Mouse (Mus musculus): Measurements from ENCODE around the gene Ppp5c. TPM values are rescaled to one million over a fixed set of nuclear protein-coding genes. Genes with fewer than 3 reads are reported as not detected.

Gene Ppp5c
- total RNA-seq, 2 experiments from 2014 or later: 64.8 to 65.8 TPM

- H3K4me3 ChIP-seq: no peak overlapping the region
- peak overlapping the region; percentile 66 for H3K27ac ChIP-seq
- intact Hi-C loops (cut with DNase I): loop anchor here (2.0 kb wide), 1 partner anchor 63 kb away; no protein-coding TSS in a partner anchor
- DNase-seq: no peak
- TF ChIP-seq CTCF (IDR thresholded peaks at IDR 0.05): no peak
Observed at GRCm38 (mm10) chr7:17003230-17003960, 24.3 kb downstream of the Ppp5c start.

- TF ChIP-seq CTCF (IDR thresholded peaks at IDR 0.05): peak; percentile 77
- Histone ChIP-seq H3K27ac (peak overlapping the region; percentile 66), H3K4me3 (no peak overlapping the region)
- intact Hi-C loops (cut with DNase I): loop anchor here (1.0 to 2.0 kb wide), 4 partner anchors 49 to 71 kb away; no protein-coding TSS in a partner anchor
- peak; percentile 84 for DNase-seq
Observed at GRCm38 (mm10) chr7:17002375-17003195, 25.1 kb downstream of the Ppp5c start.

- intact Hi-C loops (cut with DNase I): loop anchor here (1.0 kb wide), 2 partner anchors 48 to 66 kb away; no protein-coding TSS in a partner anchor
- TF ChIP-seq CTCF (IDR thresholded peaks at IDR 0.05): peak; percentile 100
- H3K27ac ChIP-seq: no peak overlapping the region
- DNase-seq: peak; percentile 85
- no peak overlapping the region for H3K4me3 ChIP-seq
Observed at GRCm38 (mm10) chr7:16999650-17000049, 28.1 kb downstream of the Ppp5c start.

- DNase-seq: no peak
- Histone ChIP-seq H3K27ac (no peak overlapping the region), H3K4me3 (no peak overlapping the region)
- TF ChIP-seq CTCF (IDR thresholded peaks at IDR 0.05): no peak
- intact Hi-C loops (cut with DNase I): loop anchor here (1.0 kb wide), 2 partner anchors 48 to 66 kb away; no protein-coding TSS in a partner anchor
Observed at GRCm38 (mm10) chr7:16999233-16999632, 28.5 kb downstream of the Ppp5c start.

GRCm38 (mm10) chr7:16995345-16995744 lies 32.4 kb downstream of the Ppp5c start:
- Histone ChIP-seq H3K27ac (peak overlapping the region; percentile 38; the same call in 1 of the 2 replicates), H3K4me3 (peak overlapping the region; percentile 75)
- DNase-seq: no peak
- intact Hi-C loops (cut with DNase I): no loop called here
- TF ChIP-seq CTCF (IDR thresholded peaks at IDR 0.05): no peak

GRCm38 (mm10) chr7:16994400-16994799 lies 33.3 kb downstream of the Ppp5c start:
- no peak for TF ChIP-seq CTCF (IDR thresholded peaks at IDR 0.05)
- no peak for DNase-seq
- intact Hi-C loops (cut with DNase I): no loop called here
- peak overlapping the region; percentile 75 for H3K4me3 ChIP-seq
- peak overlapping the region; percentile 81 for H3K27ac ChIP-seq

GRCm38 (mm10) chr7:16993651-16994399 lies 33.9 kb downstream of the Ppp5c start:
- TF ChIP-seq CTCF (IDR thresholded peaks at IDR 0.05): no peak
- peak overlapping the region; percentile 75 for H3K4me3 ChIP-seq
- intact Hi-C loops (cut with DNase I): no loop called here
- peak overlapping the region; percentile 81 for H3K27ac ChIP-seq
- peak; percentile 87 for DNase-seq

GRCm38 (mm10) chr7:16992451-16992807 lies 35.3 kb downstream of the Ppp5c start, which contains the start of gene Ccdc8:
Gene Ccdc8 (plus strand): TSS chr7:16992708.
- Histone ChIP-seq H3K4me3 (peak within 1 kb of the TSS; percentile 75), H3K27ac (0 out of 2 replicates have a peak within 1 kb of the TSS, but pooled peaks have one; percentile 81)
- TF ChIP-seq CTCF (IDR thresholded peaks at IDR 0.05): no peak
- intact Hi-C loops (cut with DNase I): no loop called here
- no peak for DNase-seq

GRCm38 (mm10) chr7:16991681-16992450 lies 35.9 kb downstream of the Ppp5c start:
- H3K4me3 ChIP-seq: no peak overlapping the region
- intact Hi-C loops (cut with DNase I): no loop called here
- H3K27ac ChIP-seq: no peak overlapping the region
- TF ChIP-seq CTCF (IDR thresholded peaks at IDR 0.05): no peak
- DNase-seq: no peak

- no peak for TF ChIP-seq CTCF (IDR thresholded peaks at IDR 0.05)
- H3K4me3 ChIP-seq: peak overlapping the region; percentile 5; the same call in 1 of the 2 replicates
- DNase-seq: no peak
- intact Hi-C loops (cut with DNase I): no loop called here
- H3K27ac ChIP-seq: peak overlapping the region; percentile 66
Observed at GRCm38 (mm10) chr7:16990006-16990744, 37.5 kb downstream of the Ppp5c start.

- DNase-seq: peak; percentile 64
- Histone ChIP-seq H3K27ac (no peak overlapping the region), H3K4me3 (no peak overlapping the region)
- TF ChIP-seq CTCF (IDR thresholded peaks at IDR 0.05): no peak
- intact Hi-C loops (cut with DNase I): no loop called here
Observed at GRCm38 (mm10) chr7:16988405-16988804, 39.3 kb downstream of the Ppp5c start.
